ENCODE assay signal across 8 mouse cellular contexts in the genomic region with DNA sequence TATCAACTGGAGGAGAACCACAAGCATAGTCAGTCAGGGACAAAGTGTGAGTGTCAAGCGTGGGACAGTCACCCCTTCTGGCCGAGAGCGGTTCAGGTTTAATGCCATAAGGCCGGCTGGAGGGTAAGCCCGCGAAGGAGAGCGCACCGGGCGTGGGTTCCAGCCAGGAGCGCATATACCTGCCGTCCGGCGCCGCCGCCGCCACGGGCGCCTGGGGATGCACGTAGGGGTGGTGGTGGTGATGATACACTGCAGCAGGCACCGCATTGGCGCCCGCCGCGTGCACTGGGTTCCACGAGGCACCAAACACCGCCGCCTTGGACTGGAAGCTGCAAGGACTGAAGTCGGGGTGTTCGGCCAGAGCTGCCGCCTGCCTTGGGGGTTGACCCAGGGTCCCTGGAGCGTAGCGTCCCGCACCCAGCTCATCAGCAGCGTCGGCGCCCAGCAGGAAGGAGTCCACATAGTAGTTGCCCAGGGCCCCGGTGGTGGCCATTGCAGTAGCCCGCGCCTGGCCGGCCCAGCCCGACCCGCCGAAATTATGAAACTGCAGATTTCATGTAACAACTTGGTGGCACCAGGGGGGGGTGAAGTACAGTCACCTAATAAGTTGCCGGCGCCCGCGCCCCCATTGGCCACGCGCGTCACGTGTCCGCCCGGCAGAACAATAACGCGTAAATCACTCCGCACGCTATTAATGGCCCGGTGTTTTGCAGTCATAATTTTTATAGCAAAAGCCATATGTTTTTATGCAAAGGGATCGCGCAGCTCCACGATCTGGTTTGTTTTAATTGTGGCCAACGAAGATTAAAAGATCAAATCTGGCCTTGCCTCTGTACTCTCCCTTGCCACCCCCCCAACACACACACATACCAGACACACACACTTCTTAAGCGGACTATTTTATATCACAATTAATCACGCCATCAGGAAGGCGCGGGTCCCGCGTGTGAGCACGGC. TPM values are rescaled to one million over a fixed set of nuclear protein-coding genes. Genes with fewer than 3 reads are reported as not detected.
DNase-seq lines count a peak whose midpoint lies in the region; ATAC-seq and TF ChIP-seq lines count a peak whose summit lies in the region.

No protein-coding gene starts in this region.

- peak overlapping the region; percentile 25 for H3K4me3 ChIP-seq in lung, embryonic 14.5 days (ENCODE audit: low read depth, low read length)
- no peak overlapping the region for H3K4me3 ChIP-seq in lung, adult 2 months (replicated peaks; ENCODE audit: extremely low read depth, low read depth, low read length)
- H3K4me3 ChIP-seq in embryonic facial prominence, embryonic 15.5 days (replicated peaks) = 0 out of 2 replicates have a peak overlapping the region, but pooled peaks have one; percentile 2
- peak overlapping the region; percentile 8; the same call in 1 of the 2 replicates for H3K4me3 ChIP-seq in small intestine, adult 2 months (ENCODE audit: low read depth, low read length)
- H3K4me3 ChIP-seq in cerebellum, adult 2 months (replicated peaks; ENCODE audit: insufficient read depth, low read depth, low read length) = no peak overlapping the region

- TF ChIP-seq CTCF in lung, embryonic 14.5 days (IDR thresholded peaks at IDR 0.05; ENCODE audit: low read depth) = no peak
- no peak for TF ChIP-seq CTCF in lung, adult 2 months (IDR thresholded peaks at IDR 0.05; ENCODE audit: insufficient read depth, low read length)
- TF ChIP-seq CTCF in small intestine, adult 2 months (IDR thresholded peaks at IDR 0.05; ENCODE audit: extremely low read depth, insufficient read length, insufficient replicate concordance, low read depth, low read length) = no peak
- no peak for TF ChIP-seq CTCF in cerebellum, adult 2 months (IDR thresholded peaks at IDR 0.05; ENCODE audit: borderline replicate concordance, insufficient read depth, low read depth, low read length)

- H3K4me2 ChIP-seq in lung, embryonic 14.5 days = peak overlapping the region; percentile 45
- no peak overlapping the region for H3K4me2 ChIP-seq in embryonic facial prominence, embryonic 15.5 days (replicated peaks)

- no peaks in the 10 kb centered on the region for H3K36me3 ChIP-seq in lung, embryonic 14.5 days (ENCODE audit: insufficient read depth)
- no peaks in the 10 kb centered on the region for H3K36me3 ChIP-seq in embryonic facial prominence, embryonic 15.5 days
- H3K36me3 ChIP-seq in small intestine, adult 2 months (ENCODE audit: control insufficient read depth, insufficient read depth, low read length) = no peaks in the 10 kb centered on the region

- H3K27me3 ChIP-seq in lung, embryonic 14.5 days (ENCODE audit: insufficient read depth, low read length) = peaks cover 100% of the 10 kb centered on the region
- H3K27me3 ChIP-seq in embryonic facial prominence, embryonic 15.5 days = peaks cover 97% of the 10 kb centered on the region
- peaks cover 89% of the 10 kb centered on the region for H3K27me3 ChIP-seq in small intestine, adult 2 months (ENCODE audit: control insufficient read depth, insufficient read depth, low read length)
- peaks cover 8% of the 10 kb centered on the region; the same call in 1 of the 2 replicates for H3K27me3 ChIP-seq in cerebellum, adult 2 months (ENCODE audit: control insufficient read depth, insufficient read depth, low read length)

- no peak overlapping the region for H3K9ac ChIP-seq in lung, embryonic 14.5 days
- no peak overlapping the region for H3K9ac ChIP-seq in embryonic facial prominence, embryonic 15.5 days

- no peak overlapping the region for H3K27ac ChIP-seq in lung, embryonic 14.5 days (ENCODE audit: low read depth)
- H3K27ac ChIP-seq in embryonic facial prominence, embryonic 15.5 days (replicated peaks) = no peak overlapping the region
- no peak overlapping the region for H3K27ac ChIP-seq in small intestine, adult 2 months (ENCODE audit: insufficient read depth, low read depth, low read length)
- no peak overlapping the region for H3K27ac ChIP-seq in cerebellum, adult 2 months (ENCODE audit: insufficient read depth, low read length)

- 2% methylated on average over 69 of the region's 69 CpGs for WGBS in lung, embryonic 14.5 days
- 4% methylated on average over 69 of the region's 69 CpGs for WGBS in lung, adult 2 months
- 3% methylated on average over 69 of the region's 69 CpGs for WGBS in embryonic facial prominence, embryonic 15.5 days
- WGBS in small intestine, adult 2 months = 4% methylated on average over 69 of the region's 69 CpGs
- 4% methylated on average over 69 of the region's 69 CpGs for WGBS in cerebellum, adult 2 months

- no peaks in the 10 kb centered on the region for H3K4me1 ChIP-seq in lung, embryonic 14.5 days (ENCODE audit: insufficient read depth)
- peaks cover 3% of the 10 kb centered on the region; the same call in 1 of the 2 replicates for H3K4me1 ChIP-seq in lung, adult 2 months (ENCODE audit: control insufficient read depth, insufficient read depth, low read length)
- H3K4me1 ChIP-seq in embryonic facial prominence, embryonic 15.5 days = peaks cover 31% of the 10 kb centered on the region
- peaks cover 9% of the 10 kb centered on the region for H3K4me1 ChIP-seq in small intestine, adult 2 months (ENCODE audit: control insufficient read depth, insufficient read depth, insufficient read length, low read length)
- no peaks in the 10 kb centered on the region for H3K4me1 ChIP-seq in cerebellum, adult 2 months (ENCODE audit: control insufficient read depth, insufficient read depth, low read length)

- no peak for DNase-seq in lung, embryonic 14.5 days
- no peak for DNase-seq in lung, adult 2 months
- DNase-seq in kidney, postnatal 25 days = peak; percentile 95 to 97
- no peak for DNase-seq in layer of hippocampus, adult 9-11 months
- DNase-seq in cerebellum, adult 9-10 months = no peak
- no peak for DNase-seq in cerebellum, adult 2 months

- ATAC-seq in lung, embryonic 14.5 days (ENCODE audit: insufficient read depth) = no peak
- no peak for ATAC-seq in embryonic facial prominence, embryonic 15.5 days (ENCODE audit: insufficient number of reproducible peaks, low FRiP score, low TSS enrichment, low read depth)

- TF ChIP-seq POLR2A in lung, adult 2 months (IDR thresholded peaks at IDR 0.05; ENCODE audit: borderline replicate concordance, extremely low read depth, low read depth, low read length) = no peak
- TF ChIP-seq POLR2A in small intestine, adult 2 months (IDR thresholded peaks at IDR 0.05; ENCODE audit: low read depth, low read length) = no peak
- no peak for TF ChIP-seq POLR2A in cerebellum, adult 2 months (IDR thresholded peaks at IDR 0.05; ENCODE audit: borderline replicate concordance, insufficient read depth, low read length)

- no peaks in the 10 kb centered on the region for H3K9me3 ChIP-seq in lung, embryonic 14.5 days (ENCODE audit: low read depth, low read length)
- no peaks in the 10 kb centered on the region for H3K9me3 ChIP-seq in embryonic facial prominence, embryonic 15.5 days (replicated peaks)

RNA-seq across cellular contexts. Expression of a gene that starts 4.2 kb away (rescaled TPM):
- 5.8 and 7.4 TPM in 2 replicates for polyA plus RNA-seq in lung, embryonic 14.5 days (2014; fragmentation: Nextera tagmentation; extraction: Ambion mirVana)
- 6.6 and 8.3 TPM in 2 replicates for polyA plus RNA-seq in lung, adult 2 months (2012; rRNA removed)
- not detected in 2 replicates for polyA plus RNA-seq in embryonic facial prominence, embryonic 15.5 days (2015; fragmentation: Nextera tagmentation; extraction: Ambion mirVana)
- polyA plus RNA-seq in small intestine, adult 2 months (2012; rRNA removed) = 0.04 and 2.5 TPM in 2 replicates
- 0.07 and 0.16 TPM in 2 replicates for polyA plus RNA-seq in cerebellum, adult 2 months (2012; rRNA removed)

RNA-seq across cellular contexts. Expression of a gene that starts 5.0 kb away (rescaled TPM):
- polyA plus RNA-seq in lung, embryonic 14.5 days (2014; fragmentation: Nextera tagmentation; extraction: Ambion mirVana) = 0.19 TPM in 1 of 2 replicates, not detected in the other
- 0.23 TPM in 1 of 2 replicates, not detected in the other for polyA plus RNA-seq in lung, adult 2 months (2012; rRNA removed)
- polyA plus RNA-seq in embryonic facial prominence, embryonic 15.5 days (2015; fragmentation: Nextera tagmentation; extraction: Ambion mirVana) = 0.13 TPM in 1 of 2 replicates, not detected in the other
- polyA plus RNA-seq in small intestine, adult 2 months (2012; rRNA removed) = not detected in 2 replicates
- polyA plus RNA-seq in cerebellum, adult 2 months (2012; rRNA removed) = not detected in 2 replicates

RNA-seq across cellular contexts. Expression of a gene that starts 12.8 kb away (rescaled TPM):
- polyA plus RNA-seq in lung, embryonic 14.5 days (2014; fragmentation: Nextera tagmentation; extraction: Ambion mirVana) = not detected in 2 replicates
- polyA plus RNA-seq in lung, adult 2 months (2012; rRNA removed) = 0.37 and 0.39 TPM in 2 replicates
- not detected in 2 replicates for polyA plus RNA-seq in embryonic facial prominence, embryonic 15.5 days (2015; fragmentation: Nextera tagmentation; extraction: Ambion mirVana)
- 0.58 TPM in 1 of 2 replicates, not detected in the other for polyA plus RNA-seq in small intestine, adult 2 months (2012; rRNA removed)
- polyA plus RNA-seq in cerebellum, adult 2 months (2012; rRNA removed) = not detected in 2 replicates

RNA-seq across cellular contexts. Expression of a gene that starts 12.8 kb away (rescaled TPM):
- polyA plus RNA-seq in lung, embryonic 14.5 days (2014; fragmentation: Nextera tagmentation; extraction: Ambion mirVana) = 10.3 and 11.3 TPM in 2 replicates
- polyA plus RNA-seq in lung, adult 2 months (2012; rRNA removed) = 12.8 and 13.4 TPM in 2 replicates
- polyA plus RNA-seq in embryonic facial prominence, embryonic 15.5 days (2015; fragmentation: Nextera tagmentation; extraction: Ambion mirVana) = 0.11 and 0.13 TPM in 2 replicates
- 3.5 and 5.0 TPM in 2 replicates for polyA plus RNA-seq in small intestine, adult 2 months (2012; rRNA removed)
- 2.1 and 2.2 TPM in 2 replicates for polyA plus RNA-seq in cerebellum, adult 2 months (2012; rRNA removed)

RNA-seq across cellular contexts. Expression of a gene that starts 14.8 kb away (rescaled TPM):
- polyA plus RNA-seq in lung, embryonic 14.5 days (2014; fragmentation: Nextera tagmentation; extraction: Ambion mirVana) = not detected in 2 replicates
- polyA plus RNA-seq in lung, adult 2 months (2012; rRNA removed) = 0.23 TPM in 1 of 2 replicates, not detected in the other
- polyA plus RNA-seq in embryonic facial prominence, embryonic 15.5 days (2015; fragmentation: Nextera tagmentation; extraction: Ambion mirVana) = not detected in 2 replicates
- polyA plus RNA-seq in small intestine, adult 2 months (2012; rRNA removed) = 0.06 TPM in 1 of 2 replicates, not detected in the other
- polyA plus RNA-seq in cerebellum, adult 2 months (2012; rRNA removed) = not detected in 2 replicates

Comparison
In these comparisons a context has a peak if more than half of its experiments do, and no peak if none do; other contexts are left out.
1. H3K4me3 ChIP-seq: peak in lung, embryonic 14.5 days (single experiment), embryonic facial prominence, embryonic 15.5 days (single experiment) and small intestine, adult 2 months (single experiment); none in lung, adult 2 months (single experiment) and cerebellum, adult 2 months (single experiment).
2. DNase-seq: peak in kidney, postnatal 25 days (2 of 2); none in lung, embryonic 14.5 days (single experiment), lung, adult 2 months (single experiment), layer of hippocampus, adult 9-11 months (single experiment), cerebellum, adult 9-10 months (single experiment) and cerebellum, adult 2 months (0 of 2).